Mouse (Mus musculus) macrophage (primary cell): ENCODE data around the gene Krtap13. TPM values are rescaled to one million over a fixed set of nuclear protein-coding genes. Genes with fewer than 3 reads are reported as not detected.

Experiments used
- H3K27ac ChIP-seq: fragments of 350-480 bp; formaldehyde crosslinking; 2 replicates; pipeline ENCODE4 v1.9.0; 2021
- H3K36me3 ChIP-seq: fragments of 350-480 bp; formaldehyde crosslinking; 2 replicates; pipeline ENCODE4 v1.9.0; 2021; ENCODE audit errors: inconsistent target
- H3K4me3 ChIP-seq: fragments of 350-480 bp; formaldehyde crosslinking; 2 replicates; pipeline ENCODE4 v1.9.0; 2021; ENCODE audit errors: inconsistent target
- H3K79me2 ChIP-seq: fragments of 350-480 bp; formaldehyde crosslinking; 2 replicates; pipeline ENCODE4 v1.9.0; 2021; ENCODE audit errors: inconsistent target
- WGBS: methylation state at CpG from one replicate; pipeline ENCODE4 v1.1.7; 2026; ENCODE audit warnings: inconsistent platforms; ENCODE audit not compliant: missing documents; 5-methylcytosine and 5-hydroxymethylcytosine counted together
- polyA plus RNA-seq: library from polyadenylated mRNA; stranded (reverse); fragments of 250-400 nt; gene quantifications from 3 replicates; pipeline ENCODE4 v1.2.4, GENCODE M21; 2018; ENCODE audit warnings: inconsistent platforms

Gene Krtap13
- polyA plus RNA-seq, 1 experiment from 2014 or later: not detected

- Histone ChIP-seq H3K4me3 (no peak overlapping the region), H3K79me2 (no peaks in the 10 kb centered on the region), H3K27ac (no peak overlapping the region), H3K36me3 (no peaks in the 10 kb centered on the region)
- WGBS: 67% methylated on average over 4 of the region's 4 CpGs
Measured at GRCm38 (mm10) chr16:88701072-88701864, 50.2 kb downstream of the Krtap13 start.

Other genes starting within 250 kb of the Krtap13 start
- not detected in 3 replicates for gene Cldn17, start 244.7 kb downstream of the Krtap13 start, polyA plus RNA-seq
- gene Cldn8, start 188.5 kb downstream of the Krtap13 start, polyA plus RNA-seq: not detected in 3 replicates
- gene Krtap24-1, start 139.4 kb downstream of the Krtap13 start, polyA plus RNA-seq: not detected in 3 replicates
- not detected in 3 replicates for gene 2310079G19Rik, start 124.0 kb downstream of the Krtap13 start, polyA plus RNA-seq
- not detected in 3 replicates for gene Krtap26-1, start 103.8 kb downstream of the Krtap13 start, polyA plus RNA-seq
- gene Krtap27-1, start 80.0 kb downstream of the Krtap13 start, polyA plus RNA-seq: not detected in 3 replicates
- gene 2310061N02Rik, start 43.7 kb downstream of the Krtap13 start, polyA plus RNA-seq: not detected in 3 replicates
- gene Krtap13-1, start 22.8 kb downstream of the Krtap13 start, polyA plus RNA-seq: not detected in 3 replicates
- gene 2310034C09Rik, start 7.2 kb upstream of the Krtap13 start, polyA plus RNA-seq: not detected in 3 replicates
- gene 2310057N15Rik, start 22.6 kb upstream of the Krtap13 start, polyA plus RNA-seq: not detected in 3 replicates
- gene Gm5965, start 26.3 kb upstream of the Krtap13 start, polyA plus RNA-seq: not detected in 3 replicates
- not detected in 3 replicates for gene Gm20741, start 60.6 kb upstream of the Krtap13 start, polyA plus RNA-seq
- gene Krtap15, start 68.6 kb upstream of the Krtap13 start, polyA plus RNA-seq: not detected in 3 replicates
- gene Krtap14, start 74.5 kb upstream of the Krtap13 start, polyA plus RNA-seq: not detected in 3 replicates
- gene Krtap19-1, start 117.8 kb upstream of the Krtap13 start, polyA plus RNA-seq: not detected in 3 replicates
- gene Krtap19-2, start 122.6 kb upstream of the Krtap13 start, polyA plus RNA-seq: not detected in 3 replicates
- not detected in 3 replicates for gene Krtap19-3, start 126.4 kb upstream of the Krtap13 start, polyA plus RNA-seq
- gene Krtap19-4, start 133.5 kb upstream of the Krtap13 start, polyA plus RNA-seq: not detected in 3 replicates
- gene Krtap19-5, start 144.8 kb upstream of the Krtap13 start, polyA plus RNA-seq: not detected in 3 replicates
- not detected in 3 replicates for gene Krtap19-9b, start 180.6 kb upstream of the Krtap13 start, polyA plus RNA-seq
- gene Krtap16-3, start 211.2 kb upstream of the Krtap13 start, polyA plus RNA-seq: not detected in 3 replicates